In the genomic region with DNA sequence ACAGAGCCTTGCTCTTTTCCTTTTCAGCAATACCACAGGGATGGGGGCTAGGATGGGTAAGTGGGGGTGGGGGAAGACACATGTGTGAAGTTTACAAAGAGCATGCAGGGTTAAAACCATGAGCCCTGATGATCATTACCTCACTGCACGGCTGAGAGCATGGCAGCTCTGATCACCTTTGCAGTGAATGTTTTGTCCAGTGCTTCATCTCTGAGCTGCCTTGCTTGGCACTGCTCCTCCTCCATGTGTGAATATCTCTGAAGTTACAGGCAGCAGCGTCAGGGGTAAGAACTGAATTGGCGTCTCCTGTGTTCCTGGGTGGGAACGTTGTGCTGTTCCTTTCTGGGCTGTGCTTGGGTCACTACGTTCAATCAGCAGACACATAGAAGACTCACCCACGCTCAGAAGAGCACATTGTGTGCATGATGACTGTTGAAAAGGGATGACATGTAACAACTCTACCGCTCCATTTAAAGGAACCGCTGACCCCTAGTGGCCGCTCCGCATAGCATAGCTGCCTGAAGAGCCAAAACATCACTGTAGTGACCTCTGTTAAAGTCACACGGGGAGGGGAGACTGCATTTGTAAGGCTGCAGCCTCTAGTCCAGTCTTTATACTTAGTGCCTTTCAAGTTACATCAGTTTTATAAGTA, we compare ENCODE assay signal across 8 mouse cellular contexts.
A peak's percentile ranks its signal among the peaks of the same experiment; 100 is the strongest.
DNase-seq lines count a peak whose midpoint lies in the region; ATAC-seq and TF ChIP-seq lines count a peak whose summit lies in the region.

No protein-coding gene starts in this region.

- H3K4me3 ChIP-seq in G1E (ENCODE audit: low read depth, low read length) = no peak overlapping the region
- no peak overlapping the region for H3K4me3 ChIP-seq in hindbrain, embryonic 10.5 days
- no peak overlapping the region for H3K4me3 ChIP-seq in lung, postnatal 0 days (ENCODE audit: low read depth, low read length)

- peak; percentile 58 for DNase-seq in G1E (ENCODE audit: low spot score)
- DNase-seq in cerebellum, adult 18-20 months = peak; percentile 89 to 91
- DNase-seq in hindbrain, embryonic 10.5 days (ENCODE audit: low spot score) = peak; percentile 80
- peak; percentile 89 for DNase-seq in layer of hippocampus, adult 9-10 months (ENCODE audit: low spot score)
- DNase-seq in lung, postnatal 0 days (ENCODE audit: low spot score) = peak; percentile 94
- DNase-seq in ovary, postnatal 36 days (ENCODE audit: low spot score) = peak; percentile 80
- DNase-seq in thymus, postnatal 14 days = peak; percentile 85

- 12% methylated on average over 11 of the region's 11 CpGs for WGBS in hindbrain, embryonic 10.5 days
- WGBS in lung, postnatal 0 days = 8% methylated on average over 11 of the region's 11 CpGs

- peak; percentile 82; the same call in 1 of the 2 replicates for TF ChIP-seq CTCF in G1E (IDR thresholded peaks at IDR 0.05; ENCODE audit: low read depth, low read length)
- peak; percentile 98 for TF ChIP-seq CTCF in lung, postnatal 0 days (IDR thresholded peaks at IDR 0.05)

- peaks cover 52% of the 10 kb centered on the region for H3K36me3 ChIP-seq in G1E (replicated peaks)
- peaks cover 9% of the 10 kb centered on the region; the same call in 1 of the 2 replicates for H3K36me3 ChIP-seq in hindbrain, embryonic 10.5 days
- no peaks in the 10 kb centered on the region for H3K36me3 ChIP-seq in lung, postnatal 0 days (ENCODE audit: insufficient read depth, low read length)

- peak overlapping the region; percentile 17; the same call in 1 of the 2 replicates for H3K27ac ChIP-seq in hindbrain, embryonic 10.5 days
- no peak overlapping the region for H3K27ac ChIP-seq in lung, postnatal 0 days (ENCODE audit: low read length)

- H3K9ac ChIP-seq in lung, postnatal 0 days (replicated peaks; ENCODE audit: low read depth) = no peak overlapping the region

- no peak overlapping the region for H3K4me2 ChIP-seq in lung, postnatal 0 days (replicated peaks; ENCODE audit: low read depth, low read length)

- no peaks in the 10 kb centered on the region for H3K9me3 ChIP-seq in G1E (replicated peaks)
- no peaks in the 10 kb centered on the region for H3K9me3 ChIP-seq in hindbrain, embryonic 10.5 days
- H3K9me3 ChIP-seq in lung, postnatal 0 days (ENCODE audit: low read length) = no peaks in the 10 kb centered on the region

- 0 out of 2 replicates have a peak, but pooled peaks have one; percentile 27 for TF ChIP-seq EP300 in lung, postnatal 0 days (IDR thresholded peaks at IDR 0.05)

- H3K27me3 ChIP-seq in G1E (ENCODE audit: insufficient read depth, low read length) = no peaks in the 10 kb centered on the region
- H3K27me3 ChIP-seq in hindbrain, embryonic 10.5 days (ENCODE audit: insufficient read depth, poor library complexity, severe bottlenecking) = no peaks in the 10 kb centered on the region
- no peaks in the 10 kb centered on the region for H3K27me3 ChIP-seq in lung, postnatal 0 days (replicated peaks; ENCODE audit: insufficient read depth, low read length)

- H3K4me1 ChIP-seq in G1E (ENCODE audit: insufficient read depth, low read depth, low read length) = peaks cover 32% of the 10 kb centered on the region
- H3K4me1 ChIP-seq in hindbrain, embryonic 10.5 days (replicated peaks) = peaks cover 24% of the 10 kb centered on the region
- no peaks in the 10 kb centered on the region; the same call in 1 of the 2 replicates for H3K4me1 ChIP-seq in lung, postnatal 0 days (ENCODE audit: insufficient read depth, low read depth, low read length)

- ATAC-seq in G1E (ENCODE audit: extremely low read depth, insufficient number of reproducible peaks, low FRiP score, poor library complexity, severe bottlenecking) = 0 out of 2 replicates have a peak, but pooled peaks have one; percentile 56
- ATAC-seq in frontal cortex, adult (ENCODE audit: low TSS enrichment) = peak; percentile 88
- ATAC-seq in lung, postnatal 0 days = peak; percentile 87
